Mouse (Mus musculus) CH12.LX (cell line): Measurements from ENCODE around the gene Eps15. TPM values are rescaled to one million over a fixed set of nuclear protein-coding genes. Genes with fewer than 3 reads are reported as not detected.

Experiments used
- DNase-seq: peaks from one replicate; pipeline ENCODE4 v3.0.0-alpha.2; 2013; ENCODE audit errors: extremely low read depth
- H3K27ac ChIP-seq: 2 replicates; pipeline ENCODE4 v1.5.1; 2012; ENCODE audit warnings: low read depth, mild to moderate bottlenecking, control low read depth, moderate library complexity; ENCODE audit not compliant: insufficient read depth
- H3K27me3 ChIP-seq: replicated peaks from 2 replicates; pipeline ENCODE3; 2012; ENCODE audit warnings: inconsistent platforms
- H3K36me3 ChIP-seq, 2 experiments: replicated peaks in 1 of 2; 2 replicates each; pipeline versions ENCODE3 to v1.6.1; 2012; ENCODE audit warnings: inconsistent platforms in 1 of 2, low read length in 1 of 2, mild to moderate bottlenecking in 1 of 2, mixed read lengths in 1 of 2, moderate library complexity in 1 of 2; ENCODE audit not compliant: control insufficient read depth in 1 of 2, insufficient read depth in 1 of 2
- H3K4me1 ChIP-seq, 2 experiments: 2 replicates each; pipeline ENCODE4 v1.6.1; 2012; ENCODE audit warnings: inconsistent platforms in 1 of 2, moderate library complexity in 1 of 2; ENCODE audit not compliant: insufficient read depth in 2 of 2, control insufficient read depth in 1 of 2
- H3K4me2 ChIP-seq: 2 replicates; pipeline ENCODE4 v1.6.1; 2012; ENCODE audit warnings: low read depth, mild to moderate bottlenecking, control low read depth; ENCODE audit not compliant: poor library complexity, insufficient read depth, severe bottlenecking
- H3K4me3 ChIP-seq, 3 experiments: fragments of 150-350 bp in 1 of 3; sonication (generic) in 1 of 3; replicated peaks in 1 of 3; 2 replicates each; pipeline versions ENCODE3 to v1.5.1; 2011 to 2012; ENCODE audit warnings: low read depth in 2 of 3, low read length in 2 of 3, mild to moderate bottlenecking in 2 of 3, moderate library complexity in 2 of 3, control low read depth in 1 of 3, improper control_type of control experiment in 1 of 3, inconsistent platforms in 1 of 3, mixed read lengths in 1 of 3; ENCODE audit not compliant: poor library complexity in 1 of 3
- H3K79me2 ChIP-seq: replicated peaks from 2 replicates; pipeline ENCODE4 v1.6.1; 2012; ENCODE audit warnings: mild to moderate bottlenecking, moderate library complexity; ENCODE audit not compliant: control insufficient read depth, poor library complexity, insufficient read depth, severe bottlenecking; ENCODE audit errors: extremely low read depth
- H3K9ac ChIP-seq: 2 replicates; pipeline ENCODE4 v1.6.1; 2012; ENCODE audit warnings: low read depth, mild to moderate bottlenecking, control low read depth, moderate library complexity; ENCODE audit not compliant: insufficient read depth
- H3K9me3 ChIP-seq: replicated peaks from 2 replicates; pipeline ENCODE3; 2012; ENCODE audit warnings: low read length, inconsistent platforms, mixed read lengths
- BHLHE40 ChIP-seq: IDR thresholded peaks from 2 replicates; pipeline ENCODE4 v1.6.1; 2011; ENCODE audit warnings: mild to moderate bottlenecking, low read depth, low read length, improper control_type of control experiment
- CHD1 ChIP-seq: IDR thresholded peaks from 2 replicates; pipeline ENCODE4 v1.6.1; 2012; ENCODE audit warnings: low read depth, low read length, improper control_type of control experiment, inconsistent platforms
- CHD2 ChIP-seq: IDR thresholded peaks from 2 replicates; pipeline ENCODE4 v1.6.1; 2011; ENCODE audit warnings: low read length, improper control_type of control experiment
- E2F4 ChIP-seq: IDR thresholded peaks from 2 replicates; pipeline ENCODE4 v1.6.1; 2011; ENCODE audit warnings: low read depth, low read length, improper control_type of control experiment; ENCODE audit not compliant: insufficient replicate concordance
- ELF1 ChIP-seq: IDR thresholded peaks from 2 replicates; pipeline ENCODE4 v1.6.1; 2014; ENCODE audit warnings: low read depth, mild to moderate bottlenecking, inconsistent platforms, low read length, improper control_type of control experiment
- EP300 ChIP-seq: IDR thresholded peaks from 2 replicates; pipeline ENCODE4 v1.6.1; 2011; ENCODE audit warnings: low read length, improper control_type of control experiment
- ETS1 ChIP-seq: conservative IDR thresholded peaks from 2 replicates; pipeline ENCODE4 v1.6.1; 2012; ENCODE audit warnings: low read depth, mild to moderate bottlenecking, inconsistent platforms, low read length, improper control_type of control experiment, moderate library complexity
- HCFC1 ChIP-seq: IDR thresholded peaks from 2 replicates; pipeline ENCODE4 v1.6.1; 2012; ENCODE audit warnings: low read depth, mild to moderate bottlenecking, inconsistent platforms, low read length, improper control_type of control experiment
- IRF4 ChIP-seq: IDR thresholded peaks from 2 replicates; pipeline ENCODE4 v1.6.1; 2014; ENCODE audit warnings: low read depth, mild to moderate bottlenecking, inconsistent platforms, low read length, improper control_type of control experiment
- JUN ChIP-seq: IDR thresholded peaks from 2 replicates; pipeline ENCODE4 v1.6.1; 2011; ENCODE audit warnings: low read depth, mild to moderate bottlenecking, low read length, improper control_type of control experiment, moderate library complexity; ENCODE audit not compliant: insufficient read depth
- JUND ChIP-seq: conservative IDR thresholded peaks from 2 replicates; pipeline ENCODE4 v1.6.1; 2011; ENCODE audit warnings: low read depth, low read length, improper control_type of control experiment
- KAT2A ChIP-seq: IDR thresholded peaks from 2 replicates; pipeline ENCODE4 v1.6.1; 2012; ENCODE audit warnings: low read length, improper control_type of control experiment, inconsistent platforms; ENCODE audit not compliant: insufficient replicate concordance
- MAFK ChIP-seq: IDR thresholded peaks from 2 replicates; pipeline ENCODE4 v1.6.1; 2011; ENCODE audit warnings: low read length, improper control_type of control experiment; ENCODE audit not compliant: insufficient replicate concordance
- MAX ChIP-seq: IDR thresholded peaks from 2 replicates; pipeline ENCODE4 v1.6.1; 2011; ENCODE audit warnings: low read length, improper control_type of control experiment
- MAZ ChIP-seq: IDR thresholded peaks from 2 replicates; pipeline ENCODE4 v1.6.1; 2012; ENCODE audit warnings: low read depth, mild to moderate bottlenecking, inconsistent platforms, low read length, improper control_type of control experiment, moderate library complexity
- MEF2A ChIP-seq: IDR thresholded peaks from 2 replicates; pipeline ENCODE4 v1.6.1; 2014; ENCODE audit warnings: low read depth, mild to moderate bottlenecking, inconsistent platforms, low read length, improper control_type of control experiment, borderline replicate concordance
- MXI1 ChIP-seq: IDR thresholded peaks from 2 replicates; pipeline ENCODE4 v1.6.1; 2011; ENCODE audit warnings: mild to moderate bottlenecking, low read depth, low read length, improper control_type of control experiment
- MYC ChIP-seq: IDR thresholded peaks from 2 replicates; pipeline ENCODE4 v1.6.1; 2011; ENCODE audit warnings: low read depth, mild to moderate bottlenecking, improper control_type of control experiment, low read length
- NELFE ChIP-seq: IDR thresholded peaks from 2 replicates; pipeline ENCODE4 v1.6.1; 2011; ENCODE audit warnings: low read depth, low read length, improper control_type of control experiment
- NRF1 ChIP-seq: IDR thresholded peaks from 2 replicates; pipeline ENCODE4 v1.6.1; 2014; ENCODE audit warnings: low read depth, mild to moderate bottlenecking, inconsistent platforms, low read length, improper control_type of control experiment, moderate library complexity
- PAX5 ChIP-seq: IDR thresholded peaks from 2 replicates; pipeline ENCODE4 v1.6.1; 2012; ENCODE audit warnings: low read length, inconsistent platforms, mixed read lengths
- POLR2A ChIP-seq: IDR thresholded peaks from 2 replicates; pipeline ENCODE4 v1.6.1; 2011; ENCODE audit warnings: low read depth, mild to moderate bottlenecking, improper control_type of control experiment, low read length
- RAD21 ChIP-seq: IDR thresholded peaks from 2 replicates; pipeline ENCODE4 v1.6.1; 2011; ENCODE audit warnings: low read depth, mild to moderate bottlenecking, low read length, improper control_type of control experiment, moderate library complexity
- RCOR1 ChIP-seq: conservative IDR thresholded peaks from 2 replicates; pipeline ENCODE4 v1.6.1; 2012; ENCODE audit warnings: low read depth, mild to moderate bottlenecking, inconsistent platforms, low read length, improper control_type of control experiment
- SIN3A ChIP-seq: IDR thresholded peaks from 2 replicates; pipeline ENCODE4 v1.6.1; 2012; ENCODE audit warnings: low read length, improper control_type of control experiment, inconsistent platforms
- SMC3 ChIP-seq: IDR thresholded peaks from 2 replicates; pipeline ENCODE4 v1.6.1; 2011; ENCODE audit warnings: low read depth, low read length, improper control_type of control experiment
- TBP ChIP-seq: conservative IDR thresholded peaks from 2 replicates; pipeline ENCODE4 v1.6.1; 2011; ENCODE audit warnings: low read depth, low read length, improper control_type of control experiment
- TCF12 ChIP-seq: IDR thresholded peaks from 2 replicates; pipeline ENCODE4 v1.6.1; 2014; ENCODE audit warnings: low read depth, mild to moderate bottlenecking, inconsistent platforms, low read length, improper control_type of control experiment
- UBTF ChIP-seq: IDR thresholded peaks from 2 replicates; pipeline ENCODE4 v1.6.1; 2012; ENCODE audit warnings: low read depth, mild to moderate bottlenecking, inconsistent platforms, low read length, improper control_type of control experiment, moderate library complexity
- ZKSCAN1 ChIP-seq: IDR thresholded peaks from 2 replicates; pipeline ENCODE4 v1.6.1; 2012; ENCODE audit warnings: low read depth, inconsistent platforms, low read length, improper control_type of control experiment, borderline replicate concordance
- ZMIZ1 ChIP-seq: IDR thresholded peaks from 2 replicates; pipeline ENCODE4 v1.6.1; 2012; ENCODE audit warnings: low read depth, mild to moderate bottlenecking, inconsistent platforms, low read length, improper control_type of control experiment
- ZNF384 ChIP-seq: IDR thresholded peaks from 2 replicates; pipeline ENCODE4 v1.6.1; 2012; ENCODE audit warnings: low read depth, low read length, improper control_type of control experiment, inconsistent platforms
- dilution Hi-C: fragments of 300-500 bp; cut with MboI; formaldehyde crosslinking; loops from 2 replicates; pipeline ENCODE4 v1.14.3; 2020; ENCODE audit warnings: low sequenced_read_pairs; ENCODE audit not compliant: extremely low pct_unique_long_range_greater_than_20kb, extremely low pct_ligation_motif_present
- in situ Hi-C: fragments of 300-500 bp; cut with MboI; formaldehyde crosslinking; loops from 3 replicates; pipeline ENCODE4 v1.14.3; 2019; ENCODE audit warnings: low sequenced_read_pairs, low pct_ligation_motif_present, low pct_unique_long_range_greater_than_20kb, mixed read lengths
- polyA plus RNA-seq: library from polyadenylated mRNA; unstranded; fragments of >175 nt; gene quantifications from 2 replicates; pipeline ENCODE4 v1.2.1, GENCODE M21; 2012; ENCODE audit warnings: low read depth; ENCODE audit not compliant: insufficient read length
- total RNA-seq, 2 experiments: library from RNA; depleted of rRNA; stranded (reverse); fragments of 300-350 nt in 1 of 2; fragments of >200 nt in 1 of 2; gene quantifications; 2 replicates each; pipeline ENCODE4 v1.2.3; 2012 to 2014

The Eps15 gene
- total and polyA plus RNA-seq, 3 experiments: 23.4 to 60.4 (median 39.6) TPM

DNA sequence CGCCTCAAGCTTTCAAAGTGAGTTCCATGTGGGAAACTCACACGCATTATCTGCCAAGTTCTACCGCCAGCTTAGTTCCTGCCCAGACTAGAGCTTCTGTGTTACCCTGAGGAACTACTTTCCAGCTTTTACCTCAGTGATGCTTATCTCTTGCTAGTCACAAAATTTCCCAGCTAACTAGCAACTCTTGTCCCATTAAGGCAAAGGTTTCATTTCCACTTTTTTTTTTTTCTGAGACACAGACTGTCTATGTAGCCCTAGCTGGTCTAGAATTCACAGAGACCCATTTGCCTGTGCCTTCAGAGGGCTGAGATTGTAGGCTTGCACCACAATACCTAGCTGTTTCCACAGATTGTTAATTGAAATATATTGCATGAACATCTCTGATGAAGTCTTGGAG lies 12.6 kb upstream of the Eps15 start:
- Histone ChIP-seq H3K27me3 (no peaks in the 10 kb centered on the region), H3K36me3 (no peaks in the 10 kb centered on the region), H3K27ac (no peak overlapping the region), H3K9ac (no peak overlapping the region)
- DNase-seq: no peak
- in situ Hi-C loops: no loop called here
- no peak for TF ChIP-seq MAX
- TF ChIP-seq RCOR1: no peak
- TF ChIP-seq RAD21: no peak
- peak; percentile 75 for TF ChIP-seq EP300
- TF ChIP-seq ZNF384: peak; percentile 92
- no peak for TF ChIP-seq JUND
- no peak for TF ChIP-seq ETS1
- TF ChIP-seq IRF4: peak; percentile 73
- no peak for TF ChIP-seq PAX5
- no peak for TF ChIP-seq KAT2A
- TF ChIP-seq, all 38 proteins: peak for 3
- H3K79me2 ChIP-seq: no peaks in the 10 kb centered on the region
- H3K9me3 ChIP-seq: no peaks in the 10 kb centered on the region
- no peak overlapping the region for H3K4me3 ChIP-seq
- H3K4me2 ChIP-seq: no peak overlapping the region
- peaks cover 0 to 41% of the 10 kb centered on the region in 2 experiments; a peak in 3 of 4 replicates for H3K4me1 ChIP-seq
- dilution Hi-C loops: no loop called here

DNA sequence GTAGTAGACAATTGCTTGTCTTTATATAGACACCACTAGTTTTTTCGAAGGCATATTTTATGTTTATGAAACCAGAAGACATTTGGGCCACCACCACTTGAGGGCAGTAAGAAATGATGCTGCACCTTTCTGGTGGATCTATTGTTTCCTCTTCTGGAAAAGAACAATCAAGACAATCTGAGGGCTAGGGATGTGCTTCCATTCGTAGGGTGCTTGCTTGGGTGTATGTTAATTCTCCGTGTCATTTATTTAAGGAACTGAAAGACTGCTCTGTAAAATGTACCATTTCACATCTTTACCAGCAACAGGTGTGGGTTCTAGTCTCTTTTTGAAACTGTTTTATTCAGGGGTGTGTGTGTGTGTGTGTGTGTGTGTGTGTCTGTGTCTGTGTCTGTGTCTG lies 11.2 kb upstream of the Eps15 start:
- no peak overlapping the region for H3K4me3 ChIP-seq
- H3K27ac ChIP-seq: no peak overlapping the region
- H3K36me3 ChIP-seq: no peaks in the 10 kb centered on the region
- no peaks in the 10 kb centered on the region for H3K27me3 ChIP-seq
- H3K9me3 ChIP-seq: no peaks in the 10 kb centered on the region
- H3K9ac ChIP-seq: no peak overlapping the region
- no peaks in the 10 kb centered on the region for H3K79me2 ChIP-seq
- peaks cover 0 to 50% of the 10 kb centered on the region in 2 experiments; a peak in 3 of 4 replicates for H3K4me1 ChIP-seq
- no peak for DNase-seq
- peak overlapping the region; percentile 13; the same call in 1 of the 2 replicates for H3K4me2 ChIP-seq
- dilution Hi-C loops: no loop called here
- in situ Hi-C loops: no loop called here
- TF ChIP-seq NELFE (no peak), POLR2A (no peak), HCFC1 (no peak), TBP (no peak), ZMIZ1 (no peak), KAT2A (no peak), ZNF384 (no peak), RAD21 (peak; percentile 44), TCF12 (peak; percentile 59), MXI1 (no peak), MAX (no peak), ETS1 (no peak), UBTF (no peak), JUN (no peak), MAFK (0 out of 2 replicates have a peak, but pooled peaks have one; percentile 26), MAZ (no peak), EP300 (peak; percentile 92), ZKSCAN1 (no peak), IRF4 (peak; percentile 69), MEF2A (peak; percentile 42; the same call in 1 of the 2 replicates), ELF1 (no peak), CHD1 (no peak), CHD2 (no peak), SMC3 (peak; percentile 32), BHLHE40 (no peak), RCOR1 (peak; percentile 58; the same call in 1 of the 2 replicates), PAX5 (no peak), JUND (peak; percentile 59; the same call in 1 of the 2 replicates), NRF1 (no peak), MYC (no peak), SIN3A (no peak), E2F4 (no peak)
